Mouse (Mus musculus) limb, embryonic 15.5 days (tissue): ENCODE measurements at regions not wholly inside any gene's neighbourhood (a gene's known extent, or its start where the extent isn't known, plus 50 kb on each side); places are given as distances from the start of the nearest gene placed in this dataset.
"Not testable (repeated sequence)": the region's sequence is repeated elsewhere in the genome, so short reads cannot be mapped to it uniquely, and the experiment has no call there.

Experiments used
- ATAC-seq: fragments of 200-750 bp; cut with Nextera tagmentation; 2 replicates; pipeline ENCODE4 v1.8.0; 2017; ENCODE audit warnings: low read depth, moderate TSS enrichment; ENCODE audit not compliant: insufficient number of reproducible peaks, low FRiP score, low TSS enrichment
- H3K27ac ChIP-seq: fragments of 300-500 bp; sonication (generic); 2 replicates; pipeline ENCODE4 v1.5.1; 2015; ENCODE audit warnings: moderate library complexity, mild to moderate bottlenecking, inconsistent platforms
- H3K27me3 ChIP-seq: fragments of 300-500 bp; sonication (generic); 2 replicates; pipeline ENCODE4 v1.6.1; 2015; ENCODE audit warnings: inconsistent platforms
- H3K36me3 ChIP-seq: fragments of 300-500 bp; sonication (generic); 2 replicates; pipeline ENCODE4 v1.6.1; 2015; ENCODE audit warnings: inconsistent platforms
- H3K4me1 ChIP-seq: fragments of 300-500 bp; sonication (generic); 2 replicates; pipeline ENCODE4 v1.6.1; 2015; ENCODE audit warnings: inconsistent platforms
- H3K4me2 ChIP-seq: fragments of 300-500 bp; sonication (generic); 2 replicates; pipeline ENCODE4 v1.6.1; 2015; ENCODE audit warnings: mild to moderate bottlenecking, inconsistent platforms
- H3K4me3 ChIP-seq: fragments of 300-500 bp; sonication (generic); 2 replicates; pipeline ENCODE4 v1.5.1; 2015; ENCODE audit warnings: mild to moderate bottlenecking, inconsistent platforms
- H3K9ac ChIP-seq: fragments of 300-500 bp; sonication (generic); 2 replicates; pipeline ENCODE4 v1.6.1; 2015; ENCODE audit warnings: inconsistent platforms
- H3K9me3 ChIP-seq: fragments of 300-500 bp; sonication (generic); 2 replicates; pipeline ENCODE4 v1.6.1; 2016; ENCODE audit warnings: inconsistent platforms
- WGBS: fragments of 180-500 bp; shearing (Covaris S2); methylation state at CpG from one replicate; pipeline ENCODE4 v1.1.7; 2015; 5-methylcytosine and 5-hydroxymethylcytosine counted together

- H3K4me3 ChIP-seq = no peak overlapping the region
- no peak overlapping the region for H3K27ac ChIP-seq
- no peak for ATAC-seq
- H3K4me2 ChIP-seq = no peak overlapping the region
- H3K4me1 ChIP-seq = no peaks in the 10 kb centered on the region
- H3K36me3 ChIP-seq = no peaks in the 10 kb centered on the region
- 50% methylated on average over 4 of the region's 4 CpGs for WGBS
- no peak overlapping the region for H3K9ac ChIP-seq
- 0 out of 2 replicates have a peak, but pooled peaks cover 4% of the 10 kb centered on the region for H3K27me3 ChIP-seq
- no peaks in the 10 kb centered on the region for H3K9me3 ChIP-seq
Observed at GRCm38 (mm10) chr8:8851271-8851670, 160.9 kb upstream of the Arglu1 start.

DNA sequence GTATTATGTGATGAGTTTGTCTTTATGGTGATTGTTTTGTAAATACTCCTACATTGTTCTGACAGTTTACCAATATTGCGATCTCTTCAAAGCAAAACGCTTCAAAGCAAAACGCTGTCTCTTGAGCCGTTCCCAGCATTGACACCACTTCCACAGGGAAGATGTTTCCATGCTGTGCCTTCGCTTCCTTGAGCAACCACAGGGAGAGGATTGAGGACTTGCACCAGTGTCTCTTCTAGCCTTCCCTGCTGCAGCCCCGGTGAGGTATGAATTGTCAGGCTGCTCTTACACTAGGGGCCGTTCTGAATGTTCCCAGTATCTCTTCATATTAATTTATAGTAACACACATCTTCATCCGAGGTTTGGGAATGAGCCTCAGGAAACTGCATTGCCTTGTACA lies 160.4 kb upstream of the Arglu1 start:
- Histone ChIP-seq H3K4me3 (no peak overlapping the region), H3K4me2 (no peak overlapping the region), H3K9me3 (no peaks in the 10 kb centered on the region), H3K27ac (no peak overlapping the region), H3K36me3 (no peaks in the 10 kb centered on the region), H3K9ac (no peak overlapping the region), H3K27me3 (0 out of 2 replicates have a peak, but pooled peaks cover 4% of the 10 kb centered on the region), H3K4me1 (no peaks in the 10 kb centered on the region)
- no peak for ATAC-seq
- WGBS = 32% methylated on average over 8 of the region's 8 CpGs

DNA sequence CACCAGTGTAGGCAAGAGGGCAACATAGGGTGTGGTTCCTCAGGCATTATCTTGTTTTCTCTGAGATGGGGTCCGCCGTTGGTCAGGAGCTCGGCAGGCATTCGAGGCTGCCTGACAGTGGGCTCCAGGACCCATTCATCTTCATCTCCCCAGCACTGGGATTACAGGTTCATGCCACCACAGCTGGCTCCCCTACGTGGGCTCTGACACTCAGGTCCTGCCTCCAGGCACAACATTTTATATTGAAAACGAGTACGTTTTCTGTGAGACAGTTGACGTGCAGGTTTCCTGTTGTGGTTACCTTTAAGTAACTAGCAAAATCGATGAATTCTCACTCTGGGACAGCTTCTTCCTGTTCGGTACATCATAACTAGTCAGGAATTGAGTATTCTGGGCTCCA lies 157.3 kb upstream of the Arglu1 start:
- no peak overlapping the region for H3K4me2 ChIP-seq
- 0 out of 2 replicates have a peak, but pooled peaks cover 4% of the 10 kb centered on the region for H3K27me3 ChIP-seq
- no peaks in the 10 kb centered on the region for H3K4me1 ChIP-seq
- ATAC-seq = no peak
- no peaks in the 10 kb centered on the region for H3K9me3 ChIP-seq
- 69% methylated on average over 10 of the region's 10 CpGs for WGBS
- no peak overlapping the region for H3K9ac ChIP-seq
- no peak overlapping the region for H3K4me3 ChIP-seq
- no peak overlapping the region for H3K27ac ChIP-seq
- H3K36me3 ChIP-seq = no peaks in the 10 kb centered on the region

- Histone ChIP-seq H3K4me2 (no peak overlapping the region), H3K4me3 (no peak overlapping the region), H3K27me3 (no peaks in the 10 kb centered on the region), H3K27ac (no peak overlapping the region), H3K9ac (no peak overlapping the region), H3K36me3 (no peaks in the 10 kb centered on the region), H3K4me1 (no peaks in the 10 kb centered on the region), H3K9me3 (no peaks in the 10 kb centered on the region)
- WGBS = 29% methylated on average over 2 of the region's 2 CpGs
- ATAC-seq = no peak
Observed at GRCm38 (mm10) chr8:8842326-8842725, 152.0 kb upstream of the Arglu1 start.

GRCm38 (mm10) chr8:8836166-8836565 lies 145.8 kb upstream of the Arglu1 start:
- not testable (repeated sequence) for ATAC-seq, H3K27me3 ChIP-seq, H3K36me3 ChIP-seq, H3K4me1 ChIP-seq, H3K27ac ChIP-seq, H3K9ac ChIP-seq, H3K4me3 ChIP-seq, H3K9me3 ChIP-seq, H3K4me2 ChIP-seq
- 82% methylated on average over 11 of the region's 11 CpGs for WGBS

GRCm38 (mm10) chr8:8831306-8831705 lies 141.0 kb upstream of the Arglu1 start:
- Histone ChIP-seq H3K9ac (no peak overlapping the region), H3K4me1 (peaks cover 13% of the 10 kb centered on the region), H3K4me3 (no peak overlapping the region), H3K9me3 (no peaks in the 10 kb centered on the region), H3K36me3 (no peaks in the 10 kb centered on the region), H3K27me3 (no peaks in the 10 kb centered on the region), H3K27ac (no peak overlapping the region), H3K4me2 (no peak overlapping the region)
- WGBS = 85% methylated on average over 6 of the region's 6 CpGs
- no peak for ATAC-seq

- Histone ChIP-seq H3K4me3 (no peak overlapping the region), H3K4me1 (peaks cover 15% of the 10 kb centered on the region), H3K9ac (no peak overlapping the region), H3K27me3 (no peaks in the 10 kb centered on the region), H3K27ac (peak overlapping the region; percentile 35; the same call in 1 of the 2 replicates), H3K4me2 (no peak overlapping the region), H3K36me3 (no peaks in the 10 kb centered on the region), H3K9me3 (no peaks in the 10 kb centered on the region)
- 30% methylated on average over 14 of the region's 14 CpGs for WGBS
- ATAC-seq = peak; percentile 40; the same call in 1 of the 2 replicates
Observed at GRCm38 (mm10) chr8:8829230-8829629, 138.9 kb upstream of the Arglu1 start.

DNA sequence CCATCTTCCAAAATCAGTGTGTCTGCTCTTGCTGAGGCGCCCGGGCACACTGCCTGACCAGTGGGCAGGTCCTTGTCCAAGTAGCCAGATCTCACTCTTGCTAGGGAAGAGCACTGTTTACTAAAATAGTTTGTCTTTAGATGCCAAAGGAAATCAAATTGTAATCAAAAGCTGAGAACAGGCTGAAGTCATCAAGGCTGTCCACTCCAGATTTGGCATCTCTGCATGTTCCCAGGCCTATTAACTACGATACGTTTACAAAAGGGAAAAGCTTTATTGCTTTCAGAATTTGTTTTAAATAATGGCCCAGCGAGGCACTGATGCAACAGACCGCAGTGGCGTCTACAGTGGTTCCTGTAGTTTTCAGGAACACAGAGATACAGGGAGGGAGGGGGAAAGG lies 137.2 kb upstream of the Arglu1 start:
- no peak overlapping the region for H3K4me2 ChIP-seq
- no peak for ATAC-seq
- H3K36me3 ChIP-seq = no peaks in the 10 kb centered on the region
- H3K27ac ChIP-seq = no peak overlapping the region
- H3K27me3 ChIP-seq = no peaks in the 10 kb centered on the region
- no peak overlapping the region for H3K9ac ChIP-seq
- WGBS = 71% methylated on average over 7 of the region's 7 CpGs
- H3K9me3 ChIP-seq = no peaks in the 10 kb centered on the region
- H3K4me3 ChIP-seq = no peak overlapping the region
- H3K4me1 ChIP-seq = peaks cover 15% of the 10 kb centered on the region

- WGBS = 56% methylated on average over 9 of the region's 9 CpGs
- no peak for ATAC-seq
Observed at GRCm38 (mm10) chr8:8826801-8827200, 136.5 kb upstream of the Arglu1 start.

GRCm38 (mm10) chr8:8824886-8825285 lies 134.6 kb upstream of the Arglu1 start:
- H3K27ac ChIP-seq = no peak overlapping the region
- H3K4me1 ChIP-seq = peaks cover 15% of the 10 kb centered on the region
- WGBS = 57% methylated on average over 5 of the region's 5 CpGs
- no peak overlapping the region for H3K4me3 ChIP-seq
- H3K9ac ChIP-seq = no peak overlapping the region
- no peaks in the 10 kb centered on the region for H3K27me3 ChIP-seq
- no peak overlapping the region for H3K4me2 ChIP-seq
- no peaks in the 10 kb centered on the region for H3K9me3 ChIP-seq
- H3K36me3 ChIP-seq = no peaks in the 10 kb centered on the region
- no peak for ATAC-seq

More at GRCm38 (mm10) chr8:8826801-8827200, 136.5 kb upstream of the Arglu1 start:
- H3K36me3 ChIP-seq = no peaks in the 10 kb centered on the region
- H3K4me1 ChIP-seq = peaks cover 15% of the 10 kb centered on the region
- no peaks in the 10 kb centered on the region for H3K27me3 ChIP-seq
- no peak overlapping the region; the same call in 1 of the 2 replicates for H3K27ac ChIP-seq
- no peak overlapping the region for H3K4me2 ChIP-seq
- no peak overlapping the region for H3K4me3 ChIP-seq
- H3K9ac ChIP-seq = no peak overlapping the region
- H3K9me3 ChIP-seq = no peaks in the 10 kb centered on the region

DNA sequence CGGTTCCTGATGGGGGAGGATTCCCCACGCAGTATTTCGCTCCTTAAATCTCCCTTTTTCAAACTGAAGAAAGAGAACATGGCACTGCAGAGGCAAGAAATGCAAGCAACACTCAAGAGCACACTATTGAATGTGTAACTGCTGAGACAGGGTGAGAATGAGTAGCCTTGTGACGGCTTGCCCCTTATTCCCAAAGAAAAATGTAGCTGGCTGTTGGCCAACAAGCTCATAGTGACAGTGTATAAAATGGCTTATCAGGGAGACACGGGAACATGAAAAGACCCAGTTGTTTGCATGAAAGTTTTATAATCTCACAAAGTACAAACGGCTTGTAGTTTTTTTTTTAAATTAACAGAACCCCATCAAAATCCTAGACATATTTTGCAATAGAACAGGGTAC lies 130.8 kb upstream of the Arglu1 start:
- Histone ChIP-seq H3K27me3 (no peaks in the 10 kb centered on the region), H3K36me3 (no peaks in the 10 kb centered on the region), H3K9me3 (no peaks in the 10 kb centered on the region), H3K27ac (no peak overlapping the region), H3K4me3 (no peak overlapping the region), H3K9ac (no peak overlapping the region), H3K4me2 (no peak overlapping the region), H3K4me1 (0 out of 2 replicates have a peak, but pooled peaks cover under 1% of the 10 kb centered on the region)
- no peak for ATAC-seq
- 51% methylated on average over 6 of the region's 6 CpGs for WGBS

DNA sequence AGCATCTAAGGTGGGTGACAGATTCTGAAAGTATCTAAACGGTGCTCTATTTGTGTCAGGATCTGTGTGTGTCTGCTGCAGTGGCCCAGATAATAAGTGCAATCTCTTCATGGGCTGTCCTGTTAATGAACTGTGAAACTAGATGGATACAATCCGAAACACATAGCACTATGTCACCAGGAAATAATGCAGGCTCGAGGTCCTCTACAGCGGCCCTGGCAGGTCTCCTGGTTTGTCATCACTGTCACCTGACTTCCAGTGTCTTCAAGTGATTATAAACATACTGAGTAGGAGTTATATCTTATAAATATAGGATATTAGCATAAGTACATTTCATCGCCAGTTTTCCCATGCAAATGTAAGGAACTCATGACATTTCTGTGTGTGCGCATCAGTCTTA lies 130.3 kb upstream of the Arglu1 start:
- Histone ChIP-seq H3K4me3 (no peak overlapping the region), H3K27me3 (no peaks in the 10 kb centered on the region), H3K36me3 (no peaks in the 10 kb centered on the region), H3K9ac (no peak overlapping the region), H3K27ac (no peak overlapping the region), H3K4me1 (no peaks in the 10 kb centered on the region), H3K4me2 (no peak overlapping the region), H3K9me3 (no peaks in the 10 kb centered on the region)
- 75% methylated on average over 6 of the region's 6 CpGs for WGBS
- no peak for ATAC-seq

DNA sequence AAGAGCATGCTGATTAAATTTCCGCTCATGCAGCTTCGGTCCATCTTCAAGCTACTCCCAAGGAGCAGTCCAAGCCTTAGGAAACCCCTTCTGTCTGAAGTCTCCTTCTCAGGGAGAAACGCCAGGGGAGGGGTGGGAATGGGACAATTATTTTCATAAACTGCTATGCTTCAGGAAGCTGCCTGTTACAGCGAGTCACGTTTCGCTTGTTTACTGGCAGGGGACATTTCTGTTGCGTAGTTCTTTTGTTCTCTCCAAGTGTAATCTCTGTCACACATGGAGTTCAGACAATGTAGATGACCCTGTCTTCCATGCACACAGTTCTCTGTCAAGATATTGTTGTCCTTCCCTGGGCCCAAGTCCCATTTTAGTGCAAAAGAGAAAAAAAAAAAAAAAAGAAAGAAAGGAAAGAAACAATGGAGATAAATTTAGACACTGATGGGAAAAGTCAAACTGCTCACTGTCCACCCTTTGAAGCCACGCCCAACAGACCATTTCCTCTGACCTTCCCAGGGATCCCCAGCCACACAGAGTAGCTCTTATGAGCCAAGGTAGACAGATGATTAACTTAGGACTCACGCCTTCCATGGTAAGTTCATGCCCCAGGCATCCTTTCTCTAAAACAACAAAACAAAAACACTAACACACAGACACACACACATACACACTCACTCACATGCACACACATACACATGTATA lies 129.1 kb upstream of the Arglu1 start:
- H3K9me3 ChIP-seq = no peaks in the 10 kb centered on the region
- no peaks in the 10 kb centered on the region for H3K27me3 ChIP-seq
- H3K4me2 ChIP-seq = no peak overlapping the region
- WGBS = 75% methylated on average over 9 of the region's 9 CpGs
- H3K36me3 ChIP-seq = no peaks in the 10 kb centered on the region
- no peaks in the 10 kb centered on the region for H3K4me1 ChIP-seq
- no peak overlapping the region for H3K9ac ChIP-seq
- H3K4me3 ChIP-seq = no peak overlapping the region
- no peak overlapping the region for H3K27ac ChIP-seq
- no peak for ATAC-seq
